Mouse (Mus musculus): ENCODE data around the gene Arpp21.

Gene Arpp21

DNA sequence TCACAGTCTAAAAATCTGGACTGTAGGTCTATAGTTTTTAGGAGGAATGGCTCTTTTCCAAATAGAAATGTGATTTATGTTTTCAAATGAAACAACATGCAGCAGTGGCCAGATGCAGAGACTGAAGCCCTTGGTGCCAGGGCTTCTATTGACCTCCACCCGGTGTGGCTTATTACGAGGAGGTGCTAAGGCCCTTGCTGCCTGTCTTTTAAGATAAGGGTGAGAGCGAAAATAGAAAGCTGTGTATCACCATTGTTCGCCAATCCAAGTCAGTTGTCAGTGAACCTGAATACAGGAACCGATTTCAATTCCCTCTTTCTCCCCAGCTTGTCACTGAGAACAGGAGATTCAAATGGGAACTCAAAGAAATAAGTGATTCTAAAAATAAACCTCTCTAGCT, 57.3 kb downstream of the Arpp21 start:
- no peak for DNase-seq (ENCODE audit: low read depth)

- no peak for DNase-seq (ENCODE audit: low read depth)
Observed at GRCm38 (mm10) chr9:112177569-112177968, 58.2 kb downstream of the Arpp21 start.

DNA sequence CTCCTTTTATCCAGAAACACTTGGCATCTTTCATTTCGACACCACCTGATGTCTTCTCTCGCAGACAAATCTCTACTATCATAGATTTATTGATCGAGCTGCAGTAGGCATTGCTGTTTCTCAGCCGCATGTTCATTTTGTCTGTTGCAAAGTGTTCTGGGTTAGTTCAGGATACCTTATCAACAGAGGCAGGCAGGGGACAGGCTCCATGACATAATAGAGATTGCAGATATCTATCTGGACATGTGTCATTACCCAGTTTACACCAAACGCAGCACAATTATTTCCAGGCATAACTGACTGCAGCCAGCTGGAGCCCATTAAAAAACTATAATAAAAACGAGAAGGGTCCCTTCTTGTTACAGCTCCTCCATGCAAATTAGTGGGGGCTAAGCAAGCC, 59.4 kb downstream of the Arpp21 start:
- no peak for DNase-seq (ENCODE audit: low read depth)

GRCm38 (mm10) chr9:112174407-112175357, 61.1 kb downstream of the Arpp21 start:
- peak; percentile 83 for DNase-seq (ENCODE audit: low read depth)

DNA sequence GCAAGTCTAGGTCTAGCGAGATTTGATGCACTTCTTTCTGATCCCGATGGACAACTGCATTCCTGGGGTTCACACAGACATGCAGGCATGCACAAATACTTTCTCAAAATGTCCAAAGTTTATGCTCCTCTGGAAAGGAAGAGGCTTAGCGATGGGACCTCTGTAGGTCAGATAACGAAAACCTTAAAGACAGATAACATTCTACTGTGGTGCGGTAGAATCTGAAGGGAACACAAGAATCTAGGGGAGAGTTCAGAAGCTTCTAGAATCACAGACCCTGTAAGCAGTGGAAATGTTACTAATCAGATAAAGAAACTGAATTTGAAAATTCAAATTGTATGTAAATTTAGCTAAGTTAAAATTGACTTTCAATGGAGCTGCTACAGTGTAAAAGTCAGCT, 62.0 kb downstream of the Arpp21 start:
- DNase-seq (ENCODE audit: low read depth): no peak

- DNase-seq (ENCODE audit: low read depth): no peak
Observed at GRCm38 (mm10) chr9:112164677-112165076, 71.1 kb downstream of the Arpp21 start.

DNA sequence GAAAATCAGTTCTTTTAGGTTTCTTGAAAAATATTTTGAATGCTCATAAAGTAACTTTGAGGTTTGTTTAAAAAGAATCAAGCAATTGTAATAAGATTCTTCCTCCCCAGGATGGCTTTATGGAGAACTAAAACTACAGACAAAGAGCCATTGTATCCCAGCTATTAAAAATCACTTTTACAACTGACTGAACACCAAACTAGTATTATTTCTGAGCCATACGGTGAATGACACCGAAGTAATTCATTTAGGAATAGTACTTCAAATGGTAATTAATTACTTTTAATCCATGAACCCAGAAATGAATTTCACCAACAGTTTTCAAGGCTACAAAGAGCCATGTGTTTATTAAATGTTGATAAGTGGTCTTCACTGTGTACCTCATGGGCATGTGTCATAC, 74.8 kb downstream of the Arpp21 start:
- DNase-seq (ENCODE audit: low read depth): no peak

DNA sequence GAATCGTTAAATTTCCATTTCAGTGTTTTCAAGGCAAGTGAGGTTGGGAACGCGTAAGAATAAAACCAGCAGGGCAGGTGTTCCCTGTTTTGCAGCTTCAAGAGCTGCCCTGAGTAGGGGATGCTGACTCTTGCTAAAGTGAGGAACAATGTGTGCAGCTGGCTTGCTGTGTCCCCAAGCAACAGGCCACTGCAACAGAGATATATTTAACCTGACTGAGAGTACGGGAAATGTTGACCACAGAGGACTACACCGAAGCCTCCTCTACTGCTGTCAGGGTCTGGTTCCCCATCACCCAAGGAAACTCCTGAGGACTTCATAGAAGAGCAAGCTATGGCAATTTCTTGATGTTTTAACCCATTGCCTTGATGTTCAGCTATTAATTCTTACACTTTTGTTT, 81.8 kb downstream of the Arpp21 start:
- DNase-seq (ENCODE audit: low read depth): no peak

- no peak for DNase-seq (ENCODE audit: low read depth)
Observed at GRCm38 (mm10) chr9:112152762-112153161, 83.0 kb downstream of the Arpp21 start.

DNA sequence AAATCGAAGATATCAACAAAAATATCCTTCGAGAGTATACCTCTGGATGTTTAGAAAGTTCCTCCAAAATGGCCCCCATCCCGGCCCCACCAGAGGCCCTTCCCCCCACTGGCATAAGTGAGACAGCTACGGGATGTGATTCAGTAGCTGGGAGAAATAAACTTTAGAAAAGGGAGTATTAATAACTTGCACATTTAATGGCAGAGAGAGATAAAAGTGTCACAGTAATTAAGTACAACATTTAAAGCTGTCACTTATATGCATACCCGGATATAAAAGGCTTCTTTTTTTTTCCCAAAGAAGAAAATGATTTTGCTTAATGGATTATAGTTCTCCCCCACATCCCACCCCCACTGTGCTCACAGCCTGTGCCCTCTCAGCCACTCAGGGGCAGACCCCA, 84.6 kb downstream of the Arpp21 start:
- DNase-seq (ENCODE audit: low read depth): no peak

DNA sequence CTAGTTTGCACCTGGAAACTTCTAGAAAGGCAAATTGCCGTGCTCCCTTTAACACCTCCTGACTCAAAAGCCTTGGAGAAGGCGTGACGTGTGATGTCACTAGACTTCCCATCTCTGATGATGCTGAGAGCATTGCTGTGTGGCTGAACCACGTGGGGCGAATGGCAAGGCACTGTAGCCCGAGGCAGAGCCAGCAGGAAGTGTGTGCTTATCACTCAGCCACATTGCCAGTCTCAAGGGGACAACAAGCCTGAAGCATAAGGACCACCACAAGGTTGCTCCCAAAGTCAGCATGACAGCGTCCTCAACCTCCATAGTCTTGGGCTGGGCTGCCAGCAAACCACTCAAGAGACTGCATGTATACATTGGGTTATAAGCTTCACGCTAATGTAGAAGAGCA, 95.1 kb downstream of the Arpp21 start:
- no peak for DNase-seq (ENCODE audit: low read depth)

GRCm38 (mm10) chr9:112137820-112138219, 97.9 kb downstream of the Arpp21 start:
- DNase-seq (ENCODE audit: low read depth): no peak

DNA sequence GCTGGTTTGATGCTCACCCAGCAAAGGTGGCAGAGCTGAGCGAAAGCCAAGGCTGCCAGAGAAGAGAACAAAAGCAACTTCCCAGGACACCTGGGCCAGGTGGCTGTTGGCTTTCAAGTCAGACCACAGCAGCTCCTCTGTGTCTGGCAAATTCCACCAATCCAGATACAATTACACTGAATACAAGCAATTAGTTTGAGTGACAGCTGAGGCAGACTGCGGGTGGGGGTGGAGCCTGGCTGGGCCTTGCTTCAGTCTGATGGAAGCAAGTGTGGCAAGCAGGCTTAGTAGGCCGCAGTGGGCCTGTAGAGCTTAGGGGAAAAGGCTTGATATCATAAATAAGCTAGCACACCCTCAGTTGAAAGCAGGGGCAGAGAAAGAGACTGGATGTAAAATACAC, 104.9 kb downstream of the Arpp21 start:
- no peak for DNase-seq (ENCODE audit: low read depth)

DNA sequence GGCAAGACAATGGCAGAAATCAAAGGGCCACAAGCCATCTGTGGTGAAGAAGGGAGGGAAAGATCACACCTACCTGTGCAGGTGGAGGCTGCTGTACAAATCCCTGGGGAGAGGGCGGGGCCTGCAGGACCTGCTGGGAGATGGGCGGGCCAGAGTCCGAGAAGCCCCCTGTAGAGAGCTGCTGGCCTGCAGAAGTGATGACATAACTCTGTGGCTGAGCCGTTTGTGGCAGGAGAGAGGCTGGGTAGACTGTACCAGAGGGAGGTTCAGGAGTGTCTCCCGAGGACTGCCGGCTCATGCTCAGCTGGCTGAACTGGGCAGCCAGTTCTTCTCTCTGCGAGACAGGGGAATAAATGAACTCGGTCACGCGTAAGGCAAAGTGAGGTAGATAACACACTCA, 111.1 kb downstream of the Arpp21 start:
- DNase-seq (ENCODE audit: low read depth): no peak

DNA sequence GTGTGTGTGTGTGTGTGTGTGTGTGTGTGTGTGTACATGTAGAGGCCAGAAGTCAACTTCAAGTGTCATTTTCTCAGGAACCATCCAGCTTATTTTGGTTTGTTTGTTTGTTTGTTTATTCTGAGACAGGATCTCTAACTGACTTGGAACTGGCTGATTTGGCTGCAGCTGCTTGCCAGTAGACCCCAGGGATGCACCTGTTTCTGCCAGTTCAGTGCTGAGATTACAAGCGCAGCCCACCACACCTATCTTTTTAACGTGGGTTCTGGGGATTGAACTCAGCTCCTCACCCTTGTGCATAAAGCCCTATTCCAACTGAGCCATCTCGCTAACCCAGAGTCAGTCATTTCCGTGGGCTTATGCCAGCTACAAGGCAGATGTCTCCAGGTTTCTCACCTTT, 111.6 kb downstream of the Arpp21 start:
- DNase-seq (ENCODE audit: low read depth): no peak

- DNase-seq (ENCODE audit: low read depth): no peak
Observed at GRCm38 (mm10) chr9:112123421-112123828, 112.3 kb downstream of the Arpp21 start.

DNA sequence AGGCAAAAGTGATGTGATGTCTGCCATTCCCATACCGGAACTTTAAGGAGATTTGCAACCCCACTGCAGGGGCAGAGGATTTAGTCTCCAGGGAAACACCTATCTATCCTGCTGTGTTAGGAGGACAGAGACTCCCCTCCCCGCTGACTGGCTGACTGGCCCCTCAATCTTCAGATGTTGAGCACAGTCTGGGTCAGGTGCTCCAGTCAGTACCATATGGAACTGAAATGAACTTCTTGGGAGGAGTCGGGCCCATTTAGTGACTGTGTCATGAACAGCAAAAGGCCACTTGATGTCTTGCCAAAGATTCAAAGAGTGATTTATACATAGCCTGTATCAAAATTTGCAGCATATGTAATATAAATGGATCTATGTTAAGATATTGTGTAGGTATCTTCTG, 116.2 kb downstream of the Arpp21 start:
- DNase-seq (ENCODE audit: low read depth): no peak

- DNase-seq (ENCODE audit: low read depth): no peak
Observed at GRCm38 (mm10) chr9:112119106-112119433, 116.7 kb downstream of the Arpp21 start.

- DNase-seq (ENCODE audit: low read depth): no peak
Observed at GRCm38 (mm10) chr9:112118411-112119105, 117.2 kb downstream of the Arpp21 start.

DNA sequence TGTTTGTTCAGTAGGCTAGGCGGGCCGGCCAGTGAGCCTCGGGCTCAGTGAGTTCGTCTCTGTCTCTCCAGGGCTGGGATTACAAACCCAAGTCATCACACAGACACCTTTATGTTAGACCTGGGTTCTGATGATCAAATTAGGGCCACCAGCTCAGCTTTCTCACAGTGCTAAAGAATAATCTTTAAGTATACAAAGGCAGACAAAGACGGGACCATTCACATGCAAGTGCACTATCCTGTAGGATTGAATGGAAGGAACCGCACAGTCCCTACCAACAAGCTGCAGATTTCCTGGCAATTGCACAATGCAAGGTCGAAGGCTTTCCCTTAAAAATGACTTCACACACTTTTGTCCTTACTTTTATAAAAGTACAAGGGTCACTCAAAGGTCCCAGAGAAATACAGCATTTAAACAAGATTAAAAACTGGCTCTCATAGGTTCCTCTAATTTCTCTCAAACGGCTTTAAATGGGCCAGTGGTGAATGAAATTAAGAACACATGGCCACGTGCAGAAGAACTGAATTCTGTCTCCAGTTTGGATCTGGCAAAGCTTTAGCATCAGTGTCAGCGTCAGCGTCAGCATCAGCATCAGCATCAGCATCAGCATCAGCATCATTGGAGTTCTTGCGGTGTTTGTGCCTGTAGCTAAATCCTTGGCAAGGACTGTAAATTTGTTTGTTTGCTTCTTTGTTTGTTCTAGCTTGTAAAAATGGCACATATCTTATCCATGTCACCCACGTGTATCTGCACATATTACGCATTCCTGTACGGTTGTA, 117.9 kb downstream of the Arpp21 start:
- no peak for DNase-seq (ENCODE audit: low read depth)

- DNase-seq (ENCODE audit: low read depth): peak; percentile 37
Observed at GRCm38 (mm10) chr9:112111610-112112009, 124.1 kb downstream of the Arpp21 start.

GRCm38 (mm10) chr9:112102852-112103192, 132.9 kb downstream of the Arpp21 start:
- DNase-seq (ENCODE audit: low read depth): no peak
